8 mouse cellular contexts compared by ENCODE assay signal in the genomic region with DNA sequence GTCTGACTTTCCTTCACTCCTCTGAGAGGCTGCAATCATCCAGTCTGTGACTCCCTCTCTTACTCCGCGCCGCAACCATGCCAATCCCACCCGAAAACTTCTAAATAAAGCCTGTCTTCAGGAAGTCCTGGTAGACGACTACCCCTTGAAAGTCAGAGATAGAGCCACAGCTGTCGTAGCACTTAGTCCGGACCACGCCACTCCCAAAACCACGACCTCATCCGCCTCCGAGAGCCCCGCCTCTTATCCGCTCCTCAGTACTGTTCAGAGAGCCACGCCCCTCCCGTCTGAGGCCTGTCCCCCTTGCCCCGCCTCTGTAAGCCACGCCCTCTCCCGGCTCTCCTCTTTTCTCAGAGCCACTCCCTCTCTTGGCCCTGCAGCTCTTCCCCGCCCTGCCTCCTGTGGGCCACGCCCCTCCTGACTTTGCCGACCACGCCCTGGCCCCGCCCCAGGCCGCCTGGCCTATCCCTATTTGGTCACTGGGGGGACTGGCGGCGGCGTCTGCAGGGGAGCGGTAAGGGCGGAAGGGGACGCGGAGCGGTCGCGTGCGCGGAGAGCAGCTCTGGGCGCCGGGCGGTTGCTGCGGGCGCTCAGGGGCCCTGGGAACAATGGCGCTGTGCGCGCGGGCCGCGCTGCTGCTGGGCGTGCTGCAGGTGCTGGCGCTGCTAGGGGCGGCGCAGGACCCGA. TPM values are rescaled to one million over a fixed set of nuclear protein-coding genes. Genes with fewer than 3 reads are reported as not detected.
DNase-seq lines count a peak whose midpoint lies in the region; ATAC-seq lines count a peak whose summit lies in the region.

A gene (plus strand): TSS at position 428 of the 687 bp plus-strand sequence.

- H3K4me3 ChIP-seq in hindbrain, embryonic 15.5 days: peak within 1 kb of the TSS; percentile 71

- peaks cover 20% of the 10 kb centered on the region for H3K4me1 ChIP-seq in hindbrain, embryonic 15.5 days (replicated peaks)

- peak within 1 kb of the TSS; percentile 68 for H3K9ac ChIP-seq in hindbrain, embryonic 15.5 days

- H3K9me3 ChIP-seq in hindbrain, embryonic 15.5 days: peaks cover 4% of the 10 kb centered on the region

- no peaks in the 10 kb centered on the region for H3K36me3 ChIP-seq in hindbrain, embryonic 15.5 days

- WGBS in hindbrain, embryonic 15.5 days: under 1% methylated on average over 49 of the region's 52 CpGs

- peak; percentile 97 for ATAC-seq in hindbrain, embryonic 15.5 days (ENCODE audit: low FRiP score, low read depth)

- peak; percentile 100 for DNase-seq in T-cell, adult 2 months (ENCODE audit: low spot score)
- peak; percentile 91 to 94 for DNase-seq in cerebellum, postnatal 36 days
- DNase-seq in frontal cortex, postnatal 36 days (ENCODE audit: low spot score in 2 of 2): peak; percentile 91 to 92
- peak; percentile 96 for DNase-seq in left cerebral cortex, adult 11 months (ENCODE audit: low spot score)
- DNase-seq in lung, postnatal 4 days: peak; percentile 99 to 100
- peak; percentile 95 for DNase-seq in retina, postnatal 7 days (ENCODE audit: low read depth, low spot score)
- DNase-seq in urinary bladder, adult 2 months (ENCODE audit: low spot score): peak; percentile 95

- H3K27ac ChIP-seq in hindbrain, embryonic 15.5 days (replicated peaks): peak within 1 kb of the TSS; percentile 56

- H3K4me2 ChIP-seq in hindbrain, embryonic 15.5 days: peak within 1 kb of the TSS; percentile 80

- H3K27me3 ChIP-seq in hindbrain, embryonic 15.5 days: peaks cover 9% of the 10 kb centered on the region

RNA-seq across cellular contexts. Expression of the gene that starts here (rescaled TPM):
- polyA plus RNA-seq in hindbrain, embryonic 15.5 days (2015; fragmentation: Nextera tagmentation; extraction: Ambion mirVana): 22.7 and 23.7 TPM in 2 replicates
- 298 and 359 TPM in 2 replicates for polyA plus RNA-seq in urinary bladder, adult 2 months (2012; rRNA removed)

Comparison
In these comparisons a context has a peak if more than half of its experiments do, and no peak if none do; other contexts are left out.
1. Peak in every context shown above with its lines: DNase-seq, ATAC-seq, H3K4me3 ChIP-seq and H3K27ac ChIP-seq.
2. RNA of the gene that starts here (polyA plus RNA-seq): 298 to 359 TPM in urinary bladder, adult 2 months; 22.7 to 23.7 TPM in hindbrain, embryonic 15.5 days; every median in the first group is over 10 times any median in the second.